ENCODE assay signal across 8 mouse cellular contexts in genomic region chr17:3327335-3327734, GRCm38 (mm10). TPM values are rescaled to one million over a fixed set of nuclear protein-coding genes. Genes with fewer than 3 reads are reported as not detected.
DNase-seq lines count a peak whose midpoint lies in the region; ATAC-seq and TF ChIP-seq lines count a peak whose summit lies in the region.

No protein-coding gene starts in this region.

- WGBS in heart, embryonic 15.5 days: 7% methylated on average over 14 of the region's 14 CpGs
- 6% methylated on average over 14 of the region's 14 CpGs for WGBS in hindbrain, embryonic 15.5 days
- WGBS in midbrain, embryonic 14.5 days: 5% methylated on average over 14 of the region's 14 CpGs

- no peaks in the 10 kb centered on the region for H3K27me3 ChIP-seq in heart, embryonic 15.5 days
- H3K27me3 ChIP-seq in hindbrain, embryonic 15.5 days: peaks cover 25% of the 10 kb centered on the region
- peaks cover 36% of the 10 kb centered on the region for H3K27me3 ChIP-seq in midbrain, embryonic 14.5 days (ENCODE audit: control insufficient read depth, insufficient read depth, low read length)

- no peak for TF ChIP-seq CTCF in cortical plate, adult 2 months (IDR thresholded peaks at IDR 0.05; ENCODE audit: extremely low read depth, insufficient read depth, low read length)

- no peaks in the 10 kb centered on the region for H3K36me3 ChIP-seq in heart, embryonic 15.5 days
- H3K36me3 ChIP-seq in hindbrain, embryonic 15.5 days: no peaks in the 10 kb centered on the region
- H3K36me3 ChIP-seq in midbrain, embryonic 14.5 days (ENCODE audit: control insufficient read depth, insufficient read depth, low read length): no peaks in the 10 kb centered on the region

- no peak overlapping the region for H3K27ac ChIP-seq in heart, embryonic 15.5 days
- H3K27ac ChIP-seq in cortical plate, adult 2 months (ENCODE audit: insufficient read depth, low read length): no peak overlapping the region
- no peak overlapping the region for H3K27ac ChIP-seq in hindbrain, embryonic 15.5 days (replicated peaks)
- no peak overlapping the region for H3K27ac ChIP-seq in midbrain, embryonic 14.5 days (replicated peaks; ENCODE audit: low read depth, low read length)

- H3K9ac ChIP-seq in heart, embryonic 15.5 days: no peak overlapping the region
- H3K9ac ChIP-seq in hindbrain, embryonic 15.5 days: no peak overlapping the region; the same call in 1 of the 2 replicates
- no peak overlapping the region for H3K9ac ChIP-seq in midbrain, embryonic 14.5 days (replicated peaks; ENCODE audit: low read length)

- peak overlapping the region; percentile 82 for H3K4me3 ChIP-seq in heart, embryonic 15.5 days
- peak overlapping the region; percentile 27; the same call in 1 of the 2 replicates for H3K4me3 ChIP-seq in cortical plate, adult 2 months (ENCODE audit: insufficient read depth, low read length)
- peak overlapping the region; percentile 50 for H3K4me3 ChIP-seq in hindbrain, embryonic 15.5 days
- H3K4me3 ChIP-seq in midbrain, embryonic 14.5 days (replicated peaks; ENCODE audit: low read depth, low read length): peak overlapping the region; percentile 34

- TF ChIP-seq POLR2A in cortical plate, adult 2 months (IDR thresholded peaks at IDR 0.05; ENCODE audit: extremely low read depth, insufficient read depth, low read length): no peak

- no peak for DNase-seq in heart, adult 9 months (ENCODE audit: low spot score in 2 of 2)
- DNase-seq in midbrain, embryonic 14.5 days: peak; percentile 21
- DNase-seq in adrenal gland, adult 18-20 months (ENCODE audit: low spot score in 2 of 2): no peak
- no peak for DNase-seq in testis, postnatal 14 days (ENCODE audit: low spot score)
- DNase-seq in retina, postnatal 1 day: no peak

- H3K4me2 ChIP-seq in heart, embryonic 15.5 days: peak overlapping the region; percentile 96
- peak overlapping the region; percentile 89 for H3K4me2 ChIP-seq in hindbrain, embryonic 15.5 days
- H3K4me2 ChIP-seq in midbrain, embryonic 14.5 days (ENCODE audit: low read length): peak overlapping the region; percentile 68

- peaks cover 8% of the 10 kb centered on the region for H3K4me1 ChIP-seq in heart, embryonic 15.5 days (replicated peaks)
- 0 out of 2 replicates have a peak, but pooled peaks cover 1% of the 10 kb centered on the region for H3K4me1 ChIP-seq in cortical plate, adult 2 months (ENCODE audit: control insufficient read depth, insufficient read depth, low read length)
- peaks cover 30% of the 10 kb centered on the region for H3K4me1 ChIP-seq in hindbrain, embryonic 15.5 days (replicated peaks)
- H3K4me1 ChIP-seq in midbrain, embryonic 14.5 days (ENCODE audit: control insufficient read depth, insufficient read depth, low read length): peaks cover 10% of the 10 kb centered on the region

- no peak for ATAC-seq in heart, embryonic 15.5 days (replicated peaks; ENCODE audit: insufficient number of reproducible peaks, insufficient read depth, low FRiP score, low read depth)
- no peak for ATAC-seq in hindbrain, embryonic 15.5 days (ENCODE audit: low FRiP score, low read depth)
- ATAC-seq in midbrain, embryonic 14.5 days (ENCODE audit: low FRiP score, low TSS enrichment): no peak

- H3K9me3 ChIP-seq in heart, embryonic 15.5 days (replicated peaks): no peaks in the 10 kb centered on the region
- H3K9me3 ChIP-seq in hindbrain, embryonic 15.5 days: no peaks in the 10 kb centered on the region
- no peaks in the 10 kb centered on the region for H3K9me3 ChIP-seq in midbrain, embryonic 14.5 days (ENCODE audit: control insufficient read depth, low read length)

RNA-seq across cellular contexts. Expression of gene Tiam2, which starts 1.0 kb away (rescaled TPM):
- polyA plus RNA-seq in heart, embryonic 15.5 days (2015; fragmentation: Nextera tagmentation; extraction: Ambion mirVana): 3.8 and 4.2 TPM in 2 replicates
- polyA plus RNA-seq in cortical plate, adult 2 months (2012; rRNA removed): 65.3 and 75.3 TPM in 2 replicates
- polyA plus RNA-seq in hindbrain, embryonic 15.5 days (2015; fragmentation: Nextera tagmentation; extraction: Ambion mirVana): 3.9 and 7.3 TPM in 2 replicates
- 2.1 and 3.1 TPM in 2 replicates for polyA plus RNA-seq in midbrain, embryonic 14.5 days (2014; fragmentation: Nextera tagmentation; extraction: Ambion mirVana)
- total RNA-seq in adrenal gland, adult 18-20 months (2021): 10 to 100 TPM in 1 of 2 experiments, 1 to 10 TPM in 1; 6.4 to 29.1 TPM

Comparison
In these comparisons a context has a peak if more than half of its experiments do, and no peak if none do; other contexts are left out.
1. H3K4me3 ChIP-seq: peak in every context shown above with its lines; median percentile 82 in heart, embryonic 15.5 days; 50 in hindbrain, embryonic 15.5 days; 34 in midbrain, embryonic 14.5 days; 27 in cortical plate, adult 2 months.